Mouse (Mus musculus): ENCODE results near the gene Mapk8ip1.

DNA sequence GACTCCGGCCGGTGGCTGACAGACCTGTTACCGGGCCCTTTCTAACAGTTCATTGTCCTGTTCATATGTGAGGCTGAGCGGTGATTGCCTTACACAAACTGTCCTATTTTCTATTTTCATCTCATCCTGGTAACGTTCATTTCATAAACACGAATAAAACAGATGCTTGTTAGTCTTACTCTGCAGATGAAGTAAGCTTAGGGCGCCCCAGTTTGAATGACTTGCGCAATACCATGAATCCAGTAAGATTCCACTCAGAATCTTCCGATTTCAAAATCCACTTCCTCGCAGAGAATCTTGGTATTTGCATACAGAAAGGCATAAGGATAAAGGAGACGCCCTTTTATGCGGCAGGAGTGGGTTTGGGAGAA is 33.3 kb upstream of the Mapk8ip1 start:
- TF ChIP-seq POLR2A (IDR thresholded peaks at IDR 0.05; ENCODE audit: borderline replicate concordance, control insufficient read depth, low read depth, low read length) (no peak), CTCF (IDR thresholded peaks at IDR 0.05; ENCODE audit: control insufficient read depth, insufficient read depth, low read length) (no peak)

All from bone marrow, adult 2 months (tissue).